Mouse (Mus musculus) hindbrain, embryonic 14.5 days (tissue): ENCODE measurements at regions not wholly inside any gene's neighbourhood (a gene's known extent, or its start where the extent isn't known, plus 50 kb on each side); places are given as distances from the start of the nearest gene placed in this dataset.

Source experiments
- ATAC-seq: fragments of 200-750 bp; cut with Nextera tagmentation; 2 replicates; pipeline ENCODE4 v1.8.0; 2017; ENCODE audit warnings: moderate number of reproducible peaks, mild to moderate bottlenecking, moderate TSS enrichment, moderate library complexity; ENCODE audit not compliant: low FRiP score
- DNase-seq: peaks from one replicate; pipeline ENCODE4 v3.0.0-alpha.2; 2015; ENCODE audit warnings: low spot score
- H3K27ac ChIP-seq: fragments of 300-500 bp; sonication (generic); 2 replicates; pipeline ENCODE4 v1.5.1; 2014; ENCODE audit warnings: mild to moderate bottlenecking, moderate library complexity
- H3K27me3 ChIP-seq: fragments of 300-500 bp; sonication (generic); 2 replicates; pipeline ENCODE4 v1.6.1; 2014; ENCODE audit warnings: mild to moderate bottlenecking, low read length, mixed read lengths; ENCODE audit not compliant: control insufficient read depth, insufficient read depth
- H3K36me3 ChIP-seq: fragments of 300-500 bp; sonication (generic); replicated peaks from 2 replicates; pipeline ENCODE4 v1.6.1; 2014; ENCODE audit not compliant: control insufficient read depth, insufficient read depth
- H3K4me1 ChIP-seq: fragments of 300-500 bp; sonication (generic); replicated peaks from 2 replicates; pipeline ENCODE4 v1.6.1; 2014; ENCODE audit warnings: antibody characterized with exemption, low read length, mixed read lengths; ENCODE audit not compliant: control insufficient read depth, insufficient read depth
- H3K4me2 ChIP-seq: fragments of 300-500 bp; sonication (generic); replicated peaks from 2 replicates; pipeline ENCODE4 v1.6.1; 2014; ENCODE audit warnings: mild to moderate bottlenecking, moderate library complexity
- H3K4me3 ChIP-seq: fragments of 300-500 bp; sonication (generic); replicated peaks from 2 replicates; pipeline ENCODE4 v1.5.1; 2014; ENCODE audit warnings: mild to moderate bottlenecking, low read length
- H3K9ac ChIP-seq: fragments of 300-500 bp; sonication (generic); 2 replicates; pipeline ENCODE4 v1.6.1; 2014
- H3K9me3 ChIP-seq: fragments of 300-500 bp; sonication (generic); 2 replicates; pipeline ENCODE4 v1.6.1; 2016; ENCODE audit warnings: low read length; ENCODE audit not compliant: control insufficient read depth
- WGBS: fragments of 180-500 bp; shearing (Covaris S2); extraction: QIAGEN DNeasy Blood & Tissue Kit; methylation state at CpG from one replicate; pipeline ENCODE4 v1.1.7; 2014; 5-methylcytosine and 5-hydroxymethylcytosine counted together

- DNase-seq: no peak
- no peak for ATAC-seq
- H3K27me3 ChIP-seq: no peaks in the 10 kb centered on the region
- H3K9me3 ChIP-seq: no peaks in the 10 kb centered on the region
- H3K4me2 ChIP-seq: no peak overlapping the region
- no peak overlapping the region for H3K4me3 ChIP-seq
- H3K4me1 ChIP-seq: no peaks in the 10 kb centered on the region
- H3K36me3 ChIP-seq: no peaks in the 10 kb centered on the region
- H3K27ac ChIP-seq: no peak overlapping the region
- H3K9ac ChIP-seq: no peak overlapping the region
Observed at GRCm38 (mm10) chr8:87173720-87174119, 288.7 kb upstream of the N4bp1 start.

- Histone ChIP-seq H3K27me3 (no peaks in the 10 kb centered on the region), H3K4me2 (no peak overlapping the region), H3K9ac (no peak overlapping the region), H3K4me3 (no peak overlapping the region), H3K4me1 (no peaks in the 10 kb centered on the region), H3K36me3 (no peaks in the 10 kb centered on the region), H3K9me3 (no peaks in the 10 kb centered on the region), H3K27ac (no peak overlapping the region)
- 86% methylated on average over 1 of the region's 1 CpGs for WGBS
- ATAC-seq (no peak), DNase-seq (no peak)
Observed at GRCm38 (mm10) chr8:87166771-87167170, 281.7 kb upstream of the N4bp1 start.

- no peak overlapping the region for H3K9ac ChIP-seq
- H3K27ac ChIP-seq: 0 out of 2 replicates have a peak overlapping the region, but pooled peaks have one; percentile 9
- no peaks in the 10 kb centered on the region for H3K27me3 ChIP-seq
- H3K9me3 ChIP-seq: no peaks in the 10 kb centered on the region
- H3K36me3 ChIP-seq: no peaks in the 10 kb centered on the region
- DNase-seq (peak; percentile 43), ATAC-seq (0 out of 2 replicates have a peak, but pooled peaks have one; percentile 21)
- H3K4me2 ChIP-seq: no peak overlapping the region
- peaks cover 15% of the 10 kb centered on the region for H3K4me1 ChIP-seq
- WGBS: 45% methylated on average over 2 of the region's 2 CpGs
- H3K4me3 ChIP-seq: no peak overlapping the region
Observed at GRCm38 (mm10) chr8:87160416-87160815, 275.4 kb upstream of the N4bp1 start.

DNA sequence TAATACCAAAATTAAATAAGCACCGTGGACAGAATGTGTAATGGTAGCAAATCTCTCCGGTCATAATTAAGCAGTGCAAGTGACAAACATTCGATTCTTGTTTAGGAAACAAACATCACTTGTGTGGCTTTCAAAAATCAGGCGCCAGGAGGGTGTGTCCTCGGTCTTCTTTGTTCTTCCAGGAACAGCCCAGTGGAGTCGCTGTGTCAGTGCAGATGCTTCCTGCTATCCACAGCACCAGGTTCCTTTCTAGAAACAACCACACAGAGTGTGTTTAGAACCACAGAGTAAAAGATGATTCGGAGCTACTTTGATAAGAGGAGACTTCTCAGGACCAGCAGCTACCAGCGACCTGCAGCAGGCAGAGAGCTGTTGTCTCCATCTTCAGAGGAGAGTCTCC is 273.3 kb upstream of the N4bp1 start:
- no peak; the same call in 1 of the 2 replicates for ATAC-seq
- Histone ChIP-seq H3K9ac (no peak overlapping the region), H3K4me3 (no peak overlapping the region), H3K27me3 (no peaks in the 10 kb centered on the region), H3K4me1 (peaks cover 15% of the 10 kb centered on the region), H3K36me3 (no peaks in the 10 kb centered on the region), H3K27ac (peak overlapping the region; percentile 34; the same call in 1 of the 2 replicates), H3K4me2 (no peak overlapping the region), H3K9me3 (no peaks in the 10 kb centered on the region)
- WGBS: 35% methylated on average over 8 of the region's 8 CpGs
- no peak for DNase-seq

- DNase-seq (no peak), ATAC-seq (no peak)
Observed at GRCm38 (mm10) chr8:87155819-87156425, 270.9 kb upstream of the N4bp1 start.

DNA sequence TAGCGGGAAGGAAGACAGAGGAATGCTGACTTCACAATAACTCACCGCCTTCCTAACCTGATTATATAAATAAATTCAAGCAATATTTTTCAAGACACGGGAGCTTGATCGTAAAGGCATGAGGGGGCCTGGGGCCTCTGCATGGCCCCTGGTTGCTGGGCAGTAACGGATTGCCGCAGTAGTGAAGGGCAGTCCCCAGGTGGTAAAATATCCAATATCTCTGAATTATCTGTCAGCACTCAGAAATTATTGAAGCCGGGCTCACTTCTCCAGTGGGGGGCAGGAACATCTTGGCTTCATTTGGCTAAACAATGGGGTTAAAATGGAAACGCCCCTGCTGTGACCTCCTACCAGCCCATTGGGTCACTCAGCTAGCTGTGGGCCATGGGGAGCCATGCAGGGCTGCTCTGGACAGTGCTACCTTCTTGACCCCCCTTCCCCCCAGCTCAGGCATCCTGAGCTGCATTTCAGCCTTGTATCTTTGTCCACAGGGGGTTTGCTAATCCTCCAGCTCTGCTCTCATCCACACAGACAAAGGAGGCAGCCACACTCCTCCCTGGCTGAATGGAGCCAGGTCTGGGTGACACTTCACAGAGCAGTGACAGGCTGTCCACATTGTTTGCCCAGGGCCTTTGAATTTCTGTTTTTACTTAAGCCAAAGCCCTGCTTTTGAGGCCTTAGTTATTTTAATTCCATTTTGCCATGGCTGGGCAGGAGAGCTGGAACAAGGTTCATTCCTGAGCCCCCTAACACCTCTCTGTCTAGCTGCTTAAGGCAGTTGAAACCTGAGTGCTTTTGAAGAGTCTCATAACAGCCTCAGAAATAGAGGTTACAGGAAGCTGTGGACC is 267.2 kb upstream of the N4bp1 start:
- Histone ChIP-seq H3K27me3 (no peaks in the 10 kb centered on the region), H3K9me3 (no peaks in the 10 kb centered on the region), H3K9ac (no peak overlapping the region), H3K4me1 (peaks cover 5% of the 10 kb centered on the region; the same call in 1 of the 2 replicates), H3K4me3 (no peak overlapping the region), H3K4me2 (no peak overlapping the region), H3K27ac (peak overlapping the region; percentile 61; the same call in 1 of the 2 replicates), H3K36me3 (no peaks in the 10 kb centered on the region)
- DNase-seq (peak; percentile 46), ATAC-seq (peak; percentile 46; the same call in 1 of the 2 replicates)
- 17% methylated on average over 8 of the region's 8 CpGs for WGBS

More at GRCm38 (mm10) chr8:87155819-87156425, 270.9 kb upstream of the N4bp1 start:
- Histone ChIP-seq H3K36me3 (no peaks in the 10 kb centered on the region), H3K9ac (no peak overlapping the region), H3K4me1 (peaks cover 19% of the 10 kb centered on the region), H3K4me2 (no peak overlapping the region), H3K9me3 (no peaks in the 10 kb centered on the region), H3K27me3 (no peaks in the 10 kb centered on the region), H3K27ac (no peak overlapping the region), H3K4me3 (no peak overlapping the region)
- WGBS: 72% methylated on average over 10 of the region's 10 CpGs

- H3K4me3 ChIP-seq: no peak overlapping the region
- H3K9me3 ChIP-seq: peaks cover 4% of the 10 kb centered on the region; the same call in 1 of the 2 replicates
- 88% methylated on average over 6 of the region's 6 CpGs for WGBS
- ATAC-seq (no peak), DNase-seq (no peak)
- H3K4me1 ChIP-seq: peaks cover 5% of the 10 kb centered on the region; the same call in 1 of the 2 replicates
- H3K9ac ChIP-seq: no peak overlapping the region
- H3K27me3 ChIP-seq: no peaks in the 10 kb centered on the region
- no peaks in the 10 kb centered on the region for H3K36me3 ChIP-seq
- H3K4me2 ChIP-seq: no peak overlapping the region
- H3K27ac ChIP-seq: no peak overlapping the region
Observed at GRCm38 (mm10) chr8:87148853-87149252, 263.8 kb upstream of the N4bp1 start.

DNA sequence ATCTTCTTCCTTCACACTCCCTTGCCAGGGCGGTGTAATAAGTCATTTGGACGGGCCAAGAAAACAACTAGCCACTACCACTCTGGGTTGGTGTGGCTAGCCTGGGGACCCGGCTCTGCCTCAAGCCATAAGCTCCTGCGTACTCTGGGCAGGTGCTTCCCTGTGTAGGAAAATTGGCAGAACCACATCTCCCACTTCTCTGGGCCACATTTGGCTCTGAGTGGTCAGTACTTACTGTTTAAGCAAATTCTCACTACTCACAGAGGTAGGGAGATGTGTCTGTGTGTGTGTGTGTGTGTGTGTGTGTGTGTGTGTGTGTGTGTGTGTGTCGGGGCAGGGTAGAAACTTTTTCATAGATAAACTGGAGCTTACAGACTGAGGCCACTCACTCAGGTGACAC is 262.6 kb upstream of the N4bp1 start:
- no peak overlapping the region for H3K4me3 ChIP-seq
- no peaks in the 10 kb centered on the region for H3K27me3 ChIP-seq
- H3K4me2 ChIP-seq: no peak overlapping the region
- no peak for ATAC-seq
- no peak overlapping the region for H3K9ac ChIP-seq
- no peaks in the 10 kb centered on the region for H3K36me3 ChIP-seq
- H3K27ac ChIP-seq: no peak overlapping the region
- peaks cover 5% of the 10 kb centered on the region; the same call in 1 of the 2 replicates for H3K4me1 ChIP-seq
- 87% methylated on average over 5 of the region's 5 CpGs for WGBS
- DNase-seq: no peak
- peaks cover 6% of the 10 kb centered on the region; the same call in 1 of the 2 replicates for H3K9me3 ChIP-seq

DNA sequence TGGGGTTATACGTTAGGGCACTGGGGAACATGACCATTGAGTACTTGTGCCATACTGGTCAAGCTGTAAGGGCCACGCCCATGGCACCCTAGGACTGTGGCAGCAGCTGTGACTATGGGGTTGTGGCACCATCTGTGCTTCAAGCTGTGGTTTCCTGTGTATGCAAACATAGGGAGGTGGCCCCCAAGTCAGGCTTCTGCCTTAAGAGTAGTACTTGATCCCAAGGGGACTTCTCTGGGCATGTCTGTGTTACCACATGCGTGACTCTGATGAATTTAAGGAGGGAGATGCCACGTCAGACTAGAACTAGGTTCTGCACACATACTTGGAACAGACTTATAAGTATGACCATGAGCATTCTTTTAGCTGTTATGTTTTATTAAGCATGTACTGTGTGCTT is 252.4 kb upstream of the N4bp1 start:
- 0 out of 2 replicates have a peak, but pooled peaks cover 5% of the 10 kb centered on the region for H3K9me3 ChIP-seq
- H3K27me3 ChIP-seq: no peaks in the 10 kb centered on the region
- H3K4me3 ChIP-seq: no peak overlapping the region
- WGBS: 90% methylated on average over 4 of the region's 4 CpGs
- H3K4me1 ChIP-seq: no peaks in the 10 kb centered on the region
- H3K36me3 ChIP-seq: no peaks in the 10 kb centered on the region
- no peak overlapping the region for H3K27ac ChIP-seq
- no peak overlapping the region for H3K4me2 ChIP-seq
- no peak overlapping the region for H3K9ac ChIP-seq
- DNase-seq: no peak
- ATAC-seq: no peak
